Mouse (Mus musculus) hindbrain, embryonic 16.5 days (tissue): ENCODE results near the gene Axdnd1. TPM values are rescaled to one million over a fixed set of nuclear protein-coding genes. Genes with fewer than 3 reads are reported as not detected.
A peak's percentile ranks its signal among the peaks of the same experiment; 100 is the strongest.
"Not testable (repeated sequence)": the region's sequence is repeated elsewhere in the genome, so short reads cannot be mapped to it uniquely, and the experiment has no call there.

Experiments
- ATAC-seq: fragments of 200-750 bp; cut with Nextera tagmentation; 2 replicates; pipeline ENCODE4 v1.8.0; 2017; ENCODE audit warnings: moderate TSS enrichment, moderate library complexity
- H3K27ac ChIP-seq: fragments of 300-500 bp; sonication (generic); 2 replicates; pipeline ENCODE4 v1.5.1; 2014; ENCODE audit warnings: low read depth, mild to moderate bottlenecking, control low read depth, low read length, moderate library complexity
- H3K27me3 ChIP-seq: fragments of 300-500 bp; sonication (generic); replicated peaks from 2 replicates; pipeline ENCODE4 v1.6.1; 2014; ENCODE audit warnings: low read length; ENCODE audit not compliant: control insufficient read depth, insufficient read depth
- H3K36me3 ChIP-seq: fragments of 300-500 bp; sonication (generic); 2 replicates; pipeline ENCODE4 v1.6.1; 2014; ENCODE audit warnings: mild to moderate bottlenecking, low read length, moderate library complexity, mixed read lengths; ENCODE audit not compliant: control insufficient read depth, insufficient read depth
- H3K4me1 ChIP-seq: fragments of 300-500 bp; sonication (generic); 2 replicates; pipeline ENCODE4 v1.6.1; 2014; ENCODE audit warnings: low read depth, low read length; ENCODE audit not compliant: control insufficient read depth, insufficient read depth
- H3K4me2 ChIP-seq: fragments of 300-500 bp; sonication (generic); 2 replicates; pipeline ENCODE4 v1.6.1; 2014; ENCODE audit warnings: mild to moderate bottlenecking, low read length, control low read depth, moderate library complexity
- H3K4me3 ChIP-seq: fragments of 300-500 bp; sonication (generic); 2 replicates; pipeline ENCODE4 v1.5.1; 2014; ENCODE audit warnings: mild to moderate bottlenecking, low read length, control low read depth, moderate library complexity
- H3K9ac ChIP-seq: fragments of 300-500 bp; sonication (generic); 2 replicates; pipeline ENCODE4 v1.6.1; 2014; ENCODE audit warnings: low read depth, mild to moderate bottlenecking, control low read depth, low read length, moderate library complexity
- H3K9me3 ChIP-seq: fragments of 300-500 bp; sonication (generic); 2 replicates; pipeline ENCODE4 v1.6.1; 2014; ENCODE audit warnings: mild to moderate bottlenecking, low read length, moderate library complexity; ENCODE audit not compliant: control insufficient read depth
- WGBS: fragments of 180-500 bp; shearing (Covaris S2); extraction: QIAGEN DNeasy Blood & Tissue Kit; methylation state at CpG from one replicate; pipeline ENCODE4 v1.1.7; 2014; 5-methylcytosine and 5-hydroxymethylcytosine counted together
- polyA plus RNA-seq: library from polyadenylated mRNA; unstranded; fragments of >200 nt; fragmentation: Nextera tagmentation; extraction: Ambion mirVana; gene quantifications from 2 replicates; pipeline ENCODE4 v1.2.1, GENCODE M21; 2015

Gene Axdnd1
- polyA plus RNA-seq, 1 experiment from 2014 or later: 0.43 TPM

GRCm38 (mm10) chr1:156323126-156323525, 97.8 kb downstream of the Axdnd1 start:
- WGBS: 89% methylated on average over 9 of the region's 9 CpGs
- ATAC-seq: no peak
- H3K4me1 ChIP-seq: no peaks in the 10 kb centered on the region
- no peak overlapping the region for H3K4me2 ChIP-seq
- no peak overlapping the region for H3K27ac ChIP-seq
- no peaks in the 10 kb centered on the region for H3K27me3 ChIP-seq
- no peak overlapping the region for H3K4me3 ChIP-seq
- H3K36me3 ChIP-seq: no peaks in the 10 kb centered on the region
- no peaks in the 10 kb centered on the region for H3K9me3 ChIP-seq
- no peak overlapping the region for H3K9ac ChIP-seq

GRCm38 (mm10) chr1:156310630-156311029, 110.3 kb downstream of the Axdnd1 start, which contains the start of gene Nphs2:
Gene Nphs2, plus strand, starts transcription at chr1:156310727.
- WGBS: 6% methylated on average over 29 of the region's 29 CpGs
- no peak within 1 kb of the TSS for H3K27ac ChIP-seq
- H3K27me3 ChIP-seq: peaks cover 14% of the 10 kb centered on the region
- no peaks in the 10 kb centered on the region for H3K36me3 ChIP-seq
- no peak for ATAC-seq
- peaks cover 5% of the 10 kb centered on the region for H3K4me1 ChIP-seq
- no peak within 1 kb of the TSS; the same call in 1 of the 2 replicates for H3K9ac ChIP-seq
- H3K9me3 ChIP-seq: no peaks in the 10 kb centered on the region
- peak within 1 kb of the TSS; percentile 48 for H3K4me2 ChIP-seq
- H3K4me3 ChIP-seq: peak within 1 kb of the TSS; percentile 27

- WGBS: 72% methylated on average over 1 of the region's 1 CpGs
- no peak overlapping the region for H3K9ac ChIP-seq
- peaks cover 5% of the 10 kb centered on the region for H3K4me1 ChIP-seq
- ATAC-seq: no peak
- no peak overlapping the region for H3K4me3 ChIP-seq
- H3K27me3 ChIP-seq: peaks cover 19% of the 10 kb centered on the region
- H3K27ac ChIP-seq: no peak overlapping the region
- H3K36me3 ChIP-seq: no peaks in the 10 kb centered on the region
- no peak overlapping the region for H3K4me2 ChIP-seq
- no peaks in the 10 kb centered on the region for H3K9me3 ChIP-seq
These were observed 112.4 kb downstream of the Axdnd1 start for GRCm38 (mm10) chr1:156308595-156308994.

GRCm38 (mm10) chr1:156302911-156303749, 117.8 kb downstream of the Axdnd1 start, which contains the start of gene Tdrd5:
Gene Tdrd5, minus strand, starts transcription at chr1:156303664.
- ATAC-seq: peak; percentile 95
- peaks cover 10% of the 10 kb centered on the region; the same call in 1 of the 2 replicates for H3K27me3 ChIP-seq
- peak within 1 kb of the TSS; percentile 23 for H3K27ac ChIP-seq
- peak within 1 kb of the TSS; percentile 77 for H3K4me3 ChIP-seq
- H3K9me3 ChIP-seq: no peaks in the 10 kb centered on the region
- peak within 1 kb of the TSS; percentile 99 for H3K4me2 ChIP-seq
- peak within 1 kb of the TSS; percentile 77 for H3K9ac ChIP-seq
- no peaks in the 10 kb centered on the region for H3K4me1 ChIP-seq
- no peaks in the 10 kb centered on the region for H3K36me3 ChIP-seq
- under 1% methylated on average over 58 of the region's 85 CpGs for WGBS

DNA sequence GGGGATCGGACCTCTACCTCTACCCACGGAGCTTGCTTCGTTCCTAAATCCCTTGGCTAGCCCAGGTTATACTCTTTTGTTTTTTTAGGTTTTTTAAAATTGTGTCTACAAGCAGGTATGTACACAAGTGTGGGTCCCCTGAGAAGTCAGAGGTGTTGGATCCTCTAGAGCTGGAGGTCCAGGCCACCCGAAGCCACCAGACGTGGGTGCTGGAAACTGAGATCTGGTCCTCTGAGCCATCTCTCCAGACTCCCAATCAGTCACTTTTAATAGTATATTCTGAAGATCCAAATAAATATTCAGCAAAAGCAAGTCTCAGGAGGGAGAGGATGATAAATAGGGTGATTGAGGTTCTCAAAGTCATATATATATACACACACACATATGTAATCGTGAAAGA, 130.9 kb downstream of the Axdnd1 start:
- WGBS: 95% methylated on average over 6 of the region's 6 CpGs
- Histone ChIP-seq H3K27me3 (no peaks in the 10 kb centered on the region), H3K36me3 (no peaks in the 10 kb centered on the region), H3K4me2 (no peak overlapping the region), H3K4me3 (no peak overlapping the region), H3K4me1 (no peaks in the 10 kb centered on the region), H3K27ac (no peak overlapping the region), H3K9me3 (no peaks in the 10 kb centered on the region), H3K9ac (no peak overlapping the region)
- no peak for ATAC-seq

DNA sequence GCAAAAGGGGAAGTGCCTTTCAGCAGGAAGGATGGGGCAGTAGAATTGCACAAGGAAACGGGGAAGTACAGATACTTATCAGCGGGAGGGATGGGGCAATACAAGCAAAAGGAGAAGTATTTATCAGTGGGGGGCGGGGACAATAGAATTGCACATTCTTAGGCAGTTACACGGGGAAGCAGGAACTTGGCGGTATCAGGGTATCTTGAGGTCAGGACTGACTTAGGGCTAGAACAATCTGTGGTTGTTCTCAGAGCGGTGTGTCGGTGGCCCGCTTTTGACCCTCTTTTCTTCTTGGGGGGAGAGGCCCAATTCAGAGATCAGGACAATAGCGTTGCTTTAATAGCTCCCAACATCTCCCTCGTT, 131.8 kb downstream of the Axdnd1 start:
- H3K27me3 ChIP-seq, H3K9me3 ChIP-seq, H3K4me1 ChIP-seq, ATAC-seq, H3K9ac ChIP-seq, H3K36me3 ChIP-seq, H3K27ac ChIP-seq, H3K4me3 ChIP-seq, H3K4me2 ChIP-seq: not testable (repeated sequence)
- WGBS: 74% methylated on average over 9 of the region's 10 CpGs

DNA sequence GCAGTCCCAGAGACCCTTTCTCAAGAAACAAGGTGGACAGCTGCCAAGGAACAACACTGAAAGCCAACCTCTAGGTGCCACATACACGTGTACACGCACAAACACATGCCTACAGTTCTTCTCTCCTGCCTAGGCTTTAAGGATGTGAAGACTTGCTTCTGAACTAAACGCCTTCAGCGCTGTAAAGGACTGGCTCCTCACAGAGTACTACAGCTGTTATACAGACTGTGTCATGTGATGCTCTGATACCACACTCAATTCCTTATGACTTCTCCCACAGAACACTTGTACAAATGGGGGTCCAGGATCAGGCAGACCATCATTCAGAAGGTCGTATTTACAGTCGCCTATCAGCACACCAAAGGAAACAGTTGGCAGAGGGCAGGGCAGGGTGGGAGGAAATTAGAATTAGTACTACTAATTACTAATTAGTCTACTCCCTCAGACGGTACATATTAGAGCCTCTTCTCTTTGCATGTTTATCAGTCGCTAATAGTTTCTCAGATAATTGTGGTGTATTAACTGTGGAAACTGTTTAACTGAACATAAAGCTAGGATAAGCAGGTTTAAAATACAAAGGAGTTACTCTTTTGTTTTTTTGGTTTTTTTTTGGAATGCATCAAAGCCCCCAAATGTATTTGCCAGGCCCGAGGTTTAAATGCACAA, 132.3 kb downstream of the Axdnd1 start:
- Histone ChIP-seq H3K9me3 (no peaks in the 10 kb centered on the region), H3K27ac (no peak overlapping the region), H3K9ac (no peak overlapping the region), H3K4me3 (no peak overlapping the region), H3K36me3 (no peaks in the 10 kb centered on the region), H3K4me1 (no peaks in the 10 kb centered on the region), H3K4me2 (no peak overlapping the region), H3K27me3 (no peaks in the 10 kb centered on the region)
- WGBS: 81% methylated on average over 9 of the region's 9 CpGs
- no peak for ATAC-seq

DNA sequence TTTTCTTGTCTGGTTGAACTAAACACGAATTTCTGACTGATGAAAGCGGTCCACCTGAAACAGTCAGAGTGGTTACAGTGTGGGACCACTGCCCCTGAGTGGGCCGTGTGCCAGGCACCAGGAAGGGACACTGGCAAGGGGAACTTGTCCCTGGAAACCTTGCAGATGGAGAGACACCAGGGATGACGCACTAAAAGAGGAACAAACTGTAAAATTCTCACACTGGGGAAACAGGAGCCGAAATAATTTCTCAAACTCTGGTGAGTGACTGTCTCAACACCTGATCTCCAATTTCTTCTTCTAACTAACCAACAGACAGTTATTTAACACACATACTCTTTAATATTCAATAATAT, 135.4 kb downstream of the Axdnd1 start:
- no peak for ATAC-seq
- Histone ChIP-seq H3K27ac (no peak overlapping the region), H3K9me3 (no peaks in the 10 kb centered on the region), H3K4me2 (no peak overlapping the region), H3K4me3 (no peak overlapping the region), H3K9ac (no peak overlapping the region), H3K27me3 (no peaks in the 10 kb centered on the region), H3K4me1 (no peaks in the 10 kb centered on the region), H3K36me3 (no peaks in the 10 kb centered on the region)
- 83% methylated on average over 5 of the region's 5 CpGs for WGBS

DNA sequence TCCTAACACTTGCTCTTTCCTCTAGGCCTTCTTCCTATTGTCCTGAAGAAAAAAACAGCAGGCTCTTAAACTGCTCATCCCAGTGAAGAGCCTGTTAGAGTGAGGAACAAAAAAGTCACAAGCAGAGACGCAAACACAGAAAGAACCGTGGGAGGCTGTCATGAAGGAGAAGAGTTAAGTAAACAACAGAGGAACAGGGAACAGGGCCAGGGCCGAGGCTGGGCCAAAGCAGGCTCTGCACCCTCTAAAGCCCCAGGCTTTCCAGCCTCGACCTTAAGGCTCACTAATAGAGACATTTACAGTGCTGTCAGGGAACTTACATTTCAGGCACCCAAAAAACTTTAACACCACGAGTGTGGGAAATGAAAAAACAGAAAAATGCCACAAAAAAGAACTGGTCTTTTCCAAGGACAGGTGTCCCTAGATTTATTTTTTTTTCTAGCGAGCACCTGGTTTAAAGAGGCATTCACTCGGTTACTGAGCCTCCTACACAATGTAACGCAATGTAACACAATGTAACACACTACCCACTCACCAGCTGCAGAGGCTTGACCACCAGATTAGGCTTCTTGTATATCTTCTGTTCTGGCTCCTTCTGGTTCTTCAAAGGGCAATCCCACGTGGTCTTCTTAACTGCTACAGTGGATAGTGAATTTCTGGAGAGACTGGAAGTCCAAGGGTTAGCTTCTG, 136.0 kb downstream of the Axdnd1 start:
- no peaks in the 10 kb centered on the region for H3K36me3 ChIP-seq
- H3K27me3 ChIP-seq: no peaks in the 10 kb centered on the region
- no peaks in the 10 kb centered on the region for H3K9me3 ChIP-seq
- H3K4me2 ChIP-seq: no peak overlapping the region
- no peak overlapping the region for H3K4me3 ChIP-seq
- 40% methylated on average over 9 of the region's 9 CpGs for WGBS
- ATAC-seq: no peak
- no peak overlapping the region for H3K27ac ChIP-seq
- no peaks in the 10 kb centered on the region for H3K4me1 ChIP-seq
- H3K9ac ChIP-seq: no peak overlapping the region
